In genomic region chr3:59478095-59478494, GRCm38 (mm10) we compare ENCODE assay signal across 13 mouse cellular contexts.
DNase-seq lines count a peak whose midpoint lies in the region; ATAC-seq and TF ChIP-seq lines count a peak whose summit lies in the region.
"Had no signal": no experiment of that assay in that cellular context is flagged by ENCODE, and none has a peak within 500 bp of the region (broad histone marks: within the 10 kb centered on the region; RNA-seq: fewer than 3 reads in every experiment).

No protein-coding gene starts in this region.

- H3K4me3 ChIP-seq in heart, embryonic 13.5 days = no peak overlapping the region
- H3K4me3 ChIP-seq in heart, embryonic 10.5 days = no peak overlapping the region
- H3K4me3 ChIP-seq in hindbrain, embryonic 12.5 days = no peak overlapping the region
- no peak overlapping the region for H3K4me3 ChIP-seq in midbrain, postnatal 0 days (ENCODE audit: low read depth, low read length)
- H3K4me3 ChIP-seq: liver, embryonic 15.5 days; stomach, embryonic 15.5 days had no signal

- no peaks in the 10 kb centered on the region for H3K27me3 ChIP-seq in heart, embryonic 13.5 days (replicated peaks)
- no peaks in the 10 kb centered on the region for H3K27me3 ChIP-seq in heart, embryonic 10.5 days (ENCODE audit: insufficient read depth, poor library complexity, severe bottlenecking)
- H3K27me3 ChIP-seq in hindbrain, embryonic 12.5 days = no peaks in the 10 kb centered on the region
- H3K27me3 ChIP-seq in midbrain, postnatal 0 days (ENCODE audit: insufficient read depth, low read length) = no peaks in the 10 kb centered on the region
- H3K27me3 ChIP-seq: liver, embryonic 15.5 days; stomach, embryonic 15.5 days had no signal

- H3K27ac ChIP-seq in heart, embryonic 13.5 days (replicated peaks) = no peak overlapping the region
- H3K27ac ChIP-seq in heart, embryonic 10.5 days = no peak overlapping the region
- H3K27ac ChIP-seq in hindbrain, embryonic 12.5 days = no peak overlapping the region
- H3K27ac ChIP-seq in midbrain, postnatal 0 days (ENCODE audit: low read depth, low read length) = no peak overlapping the region
- H3K27ac ChIP-seq: liver, embryonic 15.5 days; stomach, embryonic 15.5 days had no signal

- TF ChIP-seq CTCF in brain, embryonic 14.5 days (IDR thresholded peaks at IDR 0.05; ENCODE audit: borderline replicate concordance, extremely low read depth, insufficient read depth, insufficient read length) = no peak
- TF ChIP-seq CTCF in midbrain, postnatal 0 days (IDR thresholded peaks at IDR 0.05) = no peak

- H3K4me2 ChIP-seq in heart, embryonic 13.5 days = 0 out of 2 replicates have a peak overlapping the region, but pooled peaks have one; percentile 28
- no peak overlapping the region; the same call in 1 of the 2 replicates for H3K4me2 ChIP-seq in hindbrain, embryonic 12.5 days (replicated peaks)
- H3K4me2 ChIP-seq in midbrain, postnatal 0 days (ENCODE audit: low read depth, low read length, poor library complexity, severe bottlenecking) = no peak overlapping the region
- H3K4me2 ChIP-seq: liver, embryonic 15.5 days; stomach, embryonic 15.5 days had no signal

- H3K9ac ChIP-seq in heart, embryonic 13.5 days = no peak overlapping the region
- no peak overlapping the region for H3K9ac ChIP-seq in hindbrain, embryonic 12.5 days
- no peak overlapping the region for H3K9ac ChIP-seq in midbrain, postnatal 0 days (replicated peaks; ENCODE audit: low read length, poor library complexity, severe bottlenecking)
- H3K9ac ChIP-seq: liver, embryonic 15.5 days; stomach, embryonic 15.5 days had no signal

- H3K36me3 ChIP-seq in heart, embryonic 13.5 days = no peaks in the 10 kb centered on the region
- no peaks in the 10 kb centered on the region for H3K36me3 ChIP-seq in heart, embryonic 10.5 days
- no peaks in the 10 kb centered on the region for H3K36me3 ChIP-seq in hindbrain, embryonic 12.5 days
- H3K36me3 ChIP-seq in midbrain, postnatal 0 days (ENCODE audit: insufficient read depth, low read length) = no peaks in the 10 kb centered on the region
- H3K36me3 ChIP-seq: liver, embryonic 15.5 days; stomach, embryonic 15.5 days had no signal

- no peak for ATAC-seq in heart, embryonic 13.5 days (ENCODE audit: extremely low read depth, insufficient number of reproducible peaks, low FRiP score, low TSS enrichment)
- peak; percentile 66; the same call in 1 of the 2 replicates for ATAC-seq in hindbrain, embryonic 12.5 days (ENCODE audit: low FRiP score)
- no peak for ATAC-seq in midbrain, postnatal 0 days (ENCODE audit: low FRiP score)
- ATAC-seq: intestine, embryonic 16.5 days had no signal

- DNase-seq in heart, embryonic 10.5 days (ENCODE audit: low spot score) = no peak
- peak; percentile 46 for DNase-seq in brain, embryonic 14.5 days (ENCODE audit: low read depth)
- peak; percentile 11 for DNase-seq in midbrain, postnatal 0 days (ENCODE audit: low spot score)
- no peak for DNase-seq in layer of hippocampus, adult 9-11 months
- DNase-seq in MN1 (ENCODE audit: low spot score) = no peak
- no peak for DNase-seq in thymus, postnatal 14 days
- DNase-seq: cerebellum, adult 9-10 months; gastrocnemius, postnatal 10 days had no signal

- H3K4me1 ChIP-seq in heart, embryonic 13.5 days = no peaks in the 10 kb centered on the region
- no peaks in the 10 kb centered on the region for H3K4me1 ChIP-seq in heart, embryonic 10.5 days
- no peaks in the 10 kb centered on the region for H3K4me1 ChIP-seq in hindbrain, embryonic 12.5 days
- no peaks in the 10 kb centered on the region for H3K4me1 ChIP-seq in midbrain, postnatal 0 days (ENCODE audit: insufficient read depth, low read length)
- H3K4me1 ChIP-seq: liver, embryonic 15.5 days; stomach, embryonic 15.5 days had no signal

- TF ChIP-seq POLR2A in brain, embryonic 14.5 days (IDR thresholded peaks at IDR 0.05; ENCODE audit: borderline replicate concordance, extremely low read depth, insufficient read depth, insufficient read length, poor library complexity, severe bottlenecking) = no peak

- no peaks in the 10 kb centered on the region for H3K9me3 ChIP-seq in heart, embryonic 13.5 days
- H3K9me3 ChIP-seq in heart, embryonic 10.5 days = no peaks in the 10 kb centered on the region
- no peaks in the 10 kb centered on the region for H3K9me3 ChIP-seq in hindbrain, embryonic 12.5 days (replicated peaks)
- no peaks in the 10 kb centered on the region for H3K9me3 ChIP-seq in midbrain, postnatal 0 days (ENCODE audit: low read length)
- H3K9me3 ChIP-seq: liver, embryonic 15.5 days; stomach, embryonic 15.5 days had no signal

- 25% methylated on average over 5 of the region's 5 CpGs for WGBS in heart, embryonic 13.5 days
- 24% methylated on average over 5 of the region's 5 CpGs for WGBS in heart, embryonic 10.5 days
- WGBS in hindbrain, embryonic 12.5 days = 20% methylated on average over 5 of the region's 5 CpGs
- 8% methylated on average over 5 of the region's 5 CpGs for WGBS in midbrain, postnatal 0 days

Comparison
In these comparisons a context has a peak if more than half of its experiments do, and no peak if none do; other contexts are left out.
1. DNase-seq: peak in brain, embryonic 14.5 days (single experiment) and midbrain, postnatal 0 days (single experiment); none in heart, embryonic 10.5 days (single experiment), layer of hippocampus, adult 9-11 months (single experiment), MN1 (single experiment) and thymus, postnatal 14 days (single experiment).